Mouse (Mus musculus) megakaryocyte, embryonic 14.5 days (primary cell): ENCODE data around the gene Vps18.

Source experiments
- FLI1 ChIP-seq: IDR thresholded peaks from 2 replicates; pipeline ENCODE4 v1.6.1; 2012; ENCODE audit warnings: low read length, inconsistent platforms, mixed read lengths
- GATA1 ChIP-seq: IDR thresholded peaks from 3 replicates; pipeline ENCODE4 v1.6.1; 2012; ENCODE audit warnings: mixed read lengths, low read length, inconsistent platforms, borderline replicate concordance

- TF ChIP-seq GATA1 (no peak), FLI1 (no peak)
These were observed 11.6 kb upstream of the Vps18 start for GRCm38 (mm10) chr2:119276926-119277325.
